Mouse (Mus musculus): ENCODE measurements around the gene Mslnl. TPM values are rescaled to one million over a fixed set of nuclear protein-coding genes. Genes with fewer than 3 reads are reported as not detected.

Mslnl gene
- polyA plus RNA-seq, 1 experiment, result not detected

DNA sequence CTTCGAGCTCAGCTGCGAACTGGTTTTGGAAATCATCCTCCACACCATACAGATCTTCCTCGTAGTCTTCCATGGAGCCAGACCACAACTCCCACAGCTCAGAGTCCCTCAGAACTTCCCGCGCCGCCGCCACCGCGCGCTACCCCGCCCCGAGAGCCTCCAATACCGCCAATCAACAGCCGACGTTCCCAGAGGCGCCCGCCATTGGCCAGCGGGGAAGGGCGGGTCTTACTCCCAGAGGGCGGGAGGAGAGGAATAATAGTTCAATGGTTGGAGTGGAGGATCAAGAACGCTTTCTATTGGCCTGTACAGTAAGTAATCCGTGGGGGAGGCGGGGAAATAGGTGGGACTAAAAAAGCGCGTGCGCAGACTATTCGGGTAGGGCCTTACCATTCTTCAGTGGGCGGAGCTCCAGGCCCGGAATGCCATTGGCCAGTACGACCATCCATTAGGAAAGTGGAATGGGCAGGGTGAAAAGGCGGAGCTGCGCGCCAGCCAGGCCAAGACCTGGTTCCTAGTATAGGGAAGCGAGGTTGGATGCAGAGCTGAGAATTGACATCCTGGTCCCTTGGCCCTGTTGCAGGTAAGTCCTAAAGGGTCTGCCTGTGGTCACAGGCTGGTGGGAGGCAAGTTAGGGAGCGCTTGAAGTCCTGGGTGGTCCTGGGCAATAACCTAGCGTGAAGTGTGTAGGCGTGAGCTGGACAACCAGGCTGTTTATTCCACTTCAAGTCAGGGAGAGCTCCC lies 8.4 kb upstream of the Mslnl start, which contains the start of the genes Chtf18 and Rpusd1:
Gene Chtf18, minus strand, starts transcription at position 155 of the 744 bp plus-strand sequence.
Gene Rpusd1, plus strand, starts transcription at position 406 of the 744 bp plus-strand sequence.
- TF ChIP-seq GATA1 (IDR thresholded peaks at IDR 0.05; ENCODE audit: low read length), result no peak

- TF ChIP-seq GATA1 (IDR thresholded peaks at IDR 0.05; ENCODE audit: low read length), result no peak
These were observed 7.9 kb upstream of the Mslnl start for GRCm38 (mm10) chr17:25728009-25728270.

- no peak for TF ChIP-seq GATA1 (IDR thresholded peaks at IDR 0.05; ENCODE audit: low read length)
These were observed 3.8 kb upstream of the Mslnl start for GRCm38 (mm10) chr17:25732082-25732481.

GRCm38 (mm10) chr17:25735246-25735645 lies 596 bp upstream of the Mslnl start:
- no peak for TF ChIP-seq GATA1 (IDR thresholded peaks at IDR 0.05; ENCODE audit: low read length)

- no peak for TF ChIP-seq GATA1 (IDR thresholded peaks at IDR 0.05; ENCODE audit: low read length)
These were observed 3.0 kb downstream of the Mslnl start for GRCm38 (mm10) chr17:25738861-25739260.

DNA sequence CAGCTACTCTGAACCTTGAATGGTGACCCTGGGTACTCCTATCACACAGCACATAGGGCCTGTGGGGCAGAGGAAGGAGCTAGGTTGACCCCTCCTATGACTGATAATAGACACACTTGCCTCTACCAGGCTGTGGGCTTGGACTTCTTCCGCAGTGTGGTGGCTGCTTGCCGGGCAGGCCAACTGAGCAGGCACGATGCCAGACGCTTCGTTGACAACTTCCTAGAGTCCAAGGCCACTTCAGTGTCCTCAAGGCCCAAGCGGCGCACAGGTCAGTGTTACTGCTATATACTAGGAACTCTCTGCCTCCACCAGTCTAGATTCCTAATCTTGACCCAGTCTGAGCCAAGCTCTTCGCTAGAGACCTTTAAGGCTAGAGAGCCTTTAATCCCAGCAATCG lies 8.0 kb downstream of the Mslnl start:
- no peak for TF ChIP-seq GATA1 (IDR thresholded peaks at IDR 0.05; ENCODE audit: low read length)

DNA sequence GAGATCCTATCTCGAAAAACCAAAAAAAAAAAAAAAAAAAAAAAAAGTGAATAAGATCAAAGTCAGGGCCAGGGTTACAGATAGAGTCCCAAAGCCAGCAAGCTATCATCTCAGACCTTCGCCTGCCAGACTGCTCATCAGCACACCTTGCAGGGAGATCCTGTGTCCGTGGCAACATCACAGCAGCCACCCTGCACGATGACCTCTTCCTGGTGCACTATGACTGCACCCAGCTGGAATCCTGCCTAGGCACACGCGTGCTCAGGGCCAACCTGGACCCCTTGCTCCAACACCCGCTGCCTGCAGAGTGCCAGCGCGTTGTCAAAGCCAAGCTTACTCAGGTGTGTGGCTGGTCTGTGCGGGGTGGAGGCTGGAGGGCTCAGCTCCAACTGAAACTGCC lies 8.5 kb downstream of the Mslnl start:
- no peak for TF ChIP-seq GATA1 (IDR thresholded peaks at IDR 0.05; ENCODE audit: low read length)

DNA sequence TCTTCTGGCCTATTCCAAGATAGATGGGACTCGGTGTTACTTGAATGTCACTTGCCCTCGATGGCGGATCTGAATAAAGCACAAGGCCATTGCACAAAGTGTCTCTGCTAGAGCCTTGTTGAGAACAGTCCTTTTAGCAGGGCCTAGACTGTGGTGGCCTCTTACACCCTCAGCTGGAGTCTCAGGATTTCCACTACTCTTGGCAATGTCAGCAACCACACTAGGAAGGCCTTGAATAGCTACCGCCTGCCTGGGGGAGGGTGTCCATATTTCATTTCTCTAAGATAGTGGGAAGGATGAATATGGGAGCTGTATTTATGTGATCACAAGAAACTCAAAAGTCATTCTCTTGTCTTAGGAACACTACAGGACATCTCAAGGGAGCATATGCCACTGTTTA lies 12.4 kb downstream of the Mslnl start:
- TF ChIP-seq GATA1 (IDR thresholded peaks at IDR 0.05; ENCODE audit: low read length), result no peak

GRCm38 (mm10) chr17:25749314-25749713 lies 13.5 kb downstream of the Mslnl start:
- TF ChIP-seq GATA1 (IDR thresholded peaks at IDR 0.05; ENCODE audit: low read length), result no peak

DNA sequence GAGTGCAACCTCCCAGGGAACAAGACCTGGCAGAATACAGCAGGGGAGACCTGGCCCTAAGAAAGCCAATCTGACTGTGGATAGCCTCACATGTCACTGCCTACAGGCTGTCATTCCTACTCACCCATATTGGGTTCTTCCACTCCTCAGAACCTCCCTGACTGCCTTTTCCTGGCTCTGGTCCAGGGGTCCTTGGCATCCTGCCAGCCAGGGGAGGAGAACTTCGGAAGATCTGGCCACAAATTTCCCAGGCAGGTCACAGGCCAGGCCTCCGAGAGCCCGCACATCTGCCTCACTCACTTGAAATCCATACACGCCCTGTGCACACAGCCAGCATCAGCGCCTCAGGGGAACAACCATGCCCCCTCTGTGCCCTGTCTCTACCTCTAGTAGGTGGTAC lies 15.6 kb downstream of the Mslnl start:
- TF ChIP-seq GATA1 (IDR thresholded peaks at IDR 0.05; ENCODE audit: low read length), result no peak

GRCm38 (mm10) chr17:25754241-25754640 lies 18.4 kb downstream of the Mslnl start, which contains the start of gene Msln:
Msln (minus strand) TSS chr17:25754378.
- no peak for TF ChIP-seq GATA1 (IDR thresholded peaks at IDR 0.05; ENCODE audit: low read length)

DNA sequence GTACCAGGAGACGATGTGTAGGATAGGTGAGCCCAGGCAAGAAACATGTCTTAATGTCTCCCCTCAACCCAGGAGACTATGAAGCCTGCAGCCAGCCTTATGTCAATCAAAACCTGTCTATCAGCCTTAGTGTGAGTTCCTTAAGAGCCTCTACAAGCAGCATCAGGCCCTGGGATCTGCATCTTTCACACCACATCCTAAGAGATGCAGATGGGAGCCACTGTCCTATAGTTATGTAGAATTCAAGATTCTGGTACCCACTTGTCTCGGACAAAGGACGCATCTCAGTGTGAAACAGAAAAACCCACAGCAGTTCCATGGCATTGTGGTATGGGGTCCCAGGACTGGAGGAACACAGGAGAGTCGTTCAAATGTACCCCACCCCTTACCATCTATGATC lies 19.2 kb downstream of the Mslnl start:
- TF ChIP-seq GATA1 (IDR thresholded peaks at IDR 0.05; ENCODE audit: low read length), result no peak

DNA sequence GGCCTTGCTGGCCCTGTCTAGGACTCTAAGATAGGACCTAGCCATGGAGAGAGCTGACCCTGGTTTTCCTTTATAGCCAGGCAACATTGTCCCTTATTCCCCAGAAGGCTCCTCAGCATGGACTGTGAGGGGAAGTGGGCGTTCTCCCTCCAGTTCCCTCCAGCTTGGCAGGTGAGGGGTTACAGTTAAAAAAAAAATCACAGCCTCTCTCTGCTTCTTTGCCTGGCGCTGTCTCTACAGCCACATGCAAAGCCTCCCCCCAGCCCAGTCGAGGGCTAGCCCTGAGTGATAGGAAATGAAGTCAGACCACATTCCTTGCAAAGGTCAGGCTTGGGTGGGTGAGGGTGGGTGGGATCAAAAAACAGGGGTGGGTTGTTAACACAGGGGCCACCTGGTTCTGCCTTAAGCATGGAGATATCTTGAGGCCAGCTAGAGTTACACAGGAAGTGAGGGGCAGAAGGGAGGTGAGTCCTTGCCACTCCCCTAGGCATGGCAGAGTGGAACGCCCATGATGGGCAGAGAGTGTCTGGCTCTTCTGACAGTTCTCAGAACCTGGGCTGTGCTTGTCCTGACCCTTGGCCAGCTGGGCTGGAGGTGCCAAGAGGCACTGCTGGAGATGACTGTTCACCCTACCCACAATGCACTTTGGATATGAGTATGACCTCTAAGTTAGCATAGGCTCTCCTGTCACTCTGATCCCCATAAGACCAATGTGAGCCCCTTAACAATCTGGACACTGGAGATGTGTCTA lies 20.0 kb downstream of the Mslnl start:
- TF ChIP-seq GATA1 (IDR thresholded peaks at IDR 0.05; ENCODE audit: low read length), result no peak

DNA sequence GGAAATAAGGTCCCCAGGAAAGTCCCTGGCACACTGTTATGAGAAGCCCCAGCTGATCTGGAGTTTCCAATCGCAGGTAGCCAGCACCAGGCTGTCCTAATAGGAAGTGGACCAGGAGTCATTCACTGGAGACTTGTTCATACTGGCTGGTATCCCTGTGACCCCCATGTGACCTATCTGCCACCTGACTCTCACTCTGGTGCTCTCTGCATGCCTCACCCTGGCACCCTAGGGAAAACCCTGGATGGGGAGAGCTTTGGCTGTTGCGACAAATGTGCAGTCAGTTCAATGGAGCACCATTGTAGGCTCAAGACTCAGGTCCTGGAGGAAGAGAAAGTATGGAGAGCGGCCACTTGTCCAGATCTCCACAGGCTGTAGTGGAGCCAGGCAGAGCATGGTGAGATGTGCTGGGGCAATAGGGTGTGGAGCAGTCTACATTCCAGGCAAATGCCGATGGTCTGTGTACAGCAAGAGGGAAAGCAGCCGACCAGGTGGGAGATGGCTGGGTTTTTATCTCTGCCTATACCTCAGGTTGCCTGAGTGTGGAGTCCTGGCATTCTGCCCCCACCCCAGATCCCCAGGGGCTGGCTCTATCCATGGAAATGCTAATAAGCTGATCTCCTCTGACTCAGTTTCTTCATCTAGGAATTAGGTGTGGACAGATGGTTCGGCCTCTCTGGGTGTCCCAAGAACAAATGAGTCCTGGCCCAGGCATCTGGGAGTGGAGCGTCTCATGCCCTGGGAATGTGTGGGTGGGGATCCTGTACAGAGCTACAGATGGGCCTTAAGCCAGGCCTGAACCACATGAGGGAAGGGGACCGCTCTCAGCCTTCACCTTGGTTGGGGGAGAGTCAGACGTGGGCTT lies 20.8 kb downstream of the Mslnl start:
- no peak for TF ChIP-seq GATA1 (IDR thresholded peaks at IDR 0.05; ENCODE audit: low read length)

DNA sequence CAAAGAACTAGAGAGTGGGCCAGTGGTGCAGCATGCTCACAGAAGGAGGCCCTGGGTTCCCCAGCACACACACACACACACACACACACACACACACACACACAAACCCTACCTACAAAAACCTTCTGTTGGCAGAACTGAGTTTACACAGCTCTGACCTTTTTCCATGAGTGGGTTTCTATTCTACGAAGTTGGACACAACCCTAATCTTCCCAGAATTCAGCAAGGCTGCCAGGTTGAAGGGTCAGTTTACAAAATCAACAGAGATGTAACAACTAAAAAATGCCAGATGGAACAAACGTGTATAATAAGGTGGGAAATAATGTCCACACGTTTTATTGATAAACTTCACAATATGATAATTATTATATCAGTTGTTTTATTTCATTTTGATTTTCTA lies 21.8 kb downstream of the Mslnl start:
- TF ChIP-seq GATA1 (IDR thresholded peaks at IDR 0.05; ENCODE audit: low read length), result no peak

- no peak for TF ChIP-seq GATA1 (IDR thresholded peaks at IDR 0.05; ENCODE audit: low read length)
These were observed 24.3 kb downstream of the Mslnl start for GRCm38 (mm10) chr17:25760148-25760547.

All from G1E-ER4 (cell line).